Mouse (Mus musculus) spleen, postnatal 10 days (tissue): ENCODE data around the gene Mtif2.

ENCODE experiments used
- DNase-seq, 2 experiments: peaks; one replicate each; pipeline ENCODE4 v3.0.0; 2021 to 2022; ENCODE audit warnings: low spot score in 2 of 2

Gene Mtif2

DNA sequence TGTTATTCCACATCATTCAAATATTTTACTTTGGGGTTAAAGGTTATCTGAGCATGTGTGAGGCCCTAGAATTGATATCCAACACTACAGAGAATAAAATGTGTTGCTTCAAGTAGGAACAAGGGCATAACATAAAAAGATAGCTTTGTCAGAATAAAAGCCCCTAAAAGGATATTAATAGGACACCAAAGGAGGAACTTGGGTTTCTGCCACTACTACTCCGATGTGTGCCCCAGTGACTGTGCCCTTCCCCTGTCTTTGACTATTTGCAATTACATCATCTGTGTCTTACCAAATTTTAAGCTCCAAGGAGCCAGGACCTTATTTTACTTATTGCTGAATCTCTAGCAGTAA lies 23.2 kb downstream of the Mtif2 start:
- DNase-seq, result no peak

DNA sequence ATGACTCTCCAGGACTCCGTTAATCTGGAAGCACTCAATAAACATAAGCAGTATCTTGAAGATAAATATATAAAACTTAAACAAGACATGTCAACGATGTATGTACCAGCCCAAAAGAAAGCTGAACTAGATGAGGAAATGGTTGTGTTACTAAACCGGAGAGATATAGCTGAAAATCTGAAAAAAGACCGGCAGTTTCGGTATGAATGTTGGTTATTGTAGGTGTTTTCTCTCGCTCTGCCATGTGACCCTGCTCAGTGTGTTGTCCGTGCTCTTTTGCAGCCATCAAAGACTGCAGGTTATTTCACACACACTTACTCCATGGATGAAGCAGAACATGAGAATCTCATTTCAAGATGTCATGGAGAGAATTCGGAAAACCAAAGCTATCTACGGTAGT lies 34.2 kb downstream of the Mtif2 start:
- no peak for DNase-seq

DNA sequence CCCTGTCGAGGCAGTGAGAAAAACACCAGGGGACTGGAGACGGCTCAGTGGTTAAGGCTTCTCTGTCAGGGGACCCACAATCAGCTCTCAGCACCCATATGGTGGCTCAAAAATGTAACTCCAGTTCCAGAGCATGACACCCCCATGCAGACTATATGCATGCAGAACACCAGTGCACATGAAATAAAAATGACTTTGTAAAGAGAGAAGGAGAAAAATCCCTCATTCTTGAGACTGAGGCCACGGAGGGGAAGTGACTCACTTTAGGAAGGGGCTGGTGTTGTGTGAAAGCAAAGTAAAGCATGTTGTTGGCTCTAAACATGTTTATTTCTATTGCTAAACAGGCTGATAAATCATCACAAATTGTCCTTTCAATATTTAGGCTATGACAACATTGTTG lies 34.8 kb downstream of the Mtif2 start:
- DNase-seq, result no peak

- no peak for DNase-seq
Measured at GRCm38 (mm10) chr11:29563406-29563805, 37.2 kb downstream of the Mtif2 start.

- DNase-seq, result no peak
Measured at GRCm38 (mm10) chr11:29571536-29571935, 45.3 kb downstream of the Mtif2 start.

DNA sequence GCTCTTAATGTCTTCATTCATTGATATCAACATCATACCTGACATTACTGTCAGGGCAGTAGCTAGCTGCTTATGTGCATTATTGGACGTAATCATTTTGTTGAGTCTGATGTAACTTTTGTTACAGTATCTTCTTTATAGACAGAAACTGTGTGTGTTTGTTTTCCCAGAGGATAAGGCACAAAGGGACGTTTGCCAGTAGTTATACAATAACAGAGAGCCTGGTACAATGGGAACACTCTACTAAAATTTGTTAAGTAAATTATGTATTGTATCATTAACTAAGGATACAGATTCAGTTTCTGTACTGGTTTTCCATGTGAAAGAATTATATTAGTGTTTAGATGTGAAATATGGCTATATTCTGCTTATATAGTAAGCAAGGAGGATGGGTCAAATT lies 46.4 kb downstream of the Mtif2 start:
- DNase-seq, result no peak

DNA sequence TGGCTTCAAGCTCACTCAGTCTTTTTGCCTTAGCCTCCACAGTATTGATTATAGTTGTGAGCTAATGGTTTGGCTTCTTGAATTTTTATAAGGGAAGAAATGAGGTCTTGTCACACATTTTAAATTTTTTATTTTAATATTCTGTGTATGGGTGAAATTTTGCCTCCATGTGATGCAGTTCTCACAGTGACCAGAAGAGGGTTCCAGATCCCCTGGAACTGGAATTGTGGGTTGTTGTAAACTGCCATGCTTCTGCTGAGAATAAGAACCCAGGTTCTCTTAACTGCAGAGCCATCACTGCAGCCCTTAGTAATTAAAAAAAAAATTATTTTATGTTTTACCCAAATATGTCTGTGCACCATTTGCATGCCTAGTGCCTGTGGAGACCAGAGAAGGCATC lies 53.4 kb downstream of the Mtif2 start:
- DNase-seq, result peak in 1 of 2 experiments; percentile 19
